Mouse (Mus musculus): Measurements from ENCODE around the gene Elf5. TPM values are rescaled to one million over a fixed set of nuclear protein-coding genes. Genes with fewer than 3 reads are reported as not detected.
A peak's percentile ranks its signal among the peaks of the same experiment; 100 is the strongest.

Elf5 gene
- polyA plus RNA-seq, 1 experiment from 2014 or later: 2.6 TPM

- Histone ChIP-seq H3K9ac (ENCODE audit: low read depth, low read length) (no peak overlapping the region), H3K9me3 (ENCODE audit: control insufficient read depth, low read length) (no peaks in the 10 kb centered on the region), H3K4me1 (ENCODE audit: control insufficient read depth, insufficient read depth, low read length) (peaks cover 9% of the 10 kb centered on the region), H3K4me3 (ENCODE audit: low read depth, low read length) (no peak overlapping the region), H3K4me2 (ENCODE audit: low read depth, low read length) (no peak overlapping the region), H3K27me3 (replicated peaks; ENCODE audit: control insufficient read depth, insufficient read depth, low read length) (no peaks in the 10 kb centered on the region), H3K36me3 (ENCODE audit: control insufficient read depth, insufficient read depth, low read length) (peaks cover 73% of the 10 kb centered on the region), H3K27ac (replicated peaks; ENCODE audit: low read depth, low read length) (no peak overlapping the region)
- DNase-seq (ENCODE audit: low spot score) (no peak), ATAC-seq (ENCODE audit: low read depth) (no peak)
- 94% methylated on average over 5 of the region's 5 CpGs for WGBS
These were observed 45.6 kb downstream of the Elf5 start for GRCm38 (mm10) chr2:103457048-103457447.

GRCm38 (mm10) chr2:103457628-103458027 is 46.1 kb downstream of the Elf5 start:
- DNase-seq (ENCODE audit: low spot score) (no peak), ATAC-seq (ENCODE audit: low read depth) (no peak)
- no peaks in the 10 kb centered on the region for H3K9me3 ChIP-seq (ENCODE audit: control insufficient read depth, low read length)
- H3K4me3 ChIP-seq (ENCODE audit: low read depth, low read length): no peak overlapping the region
- peaks cover 76% of the 10 kb centered on the region for H3K36me3 ChIP-seq (ENCODE audit: control insufficient read depth, insufficient read depth, low read length)
- no peaks in the 10 kb centered on the region for H3K27me3 ChIP-seq (replicated peaks; ENCODE audit: control insufficient read depth, insufficient read depth, low read length)
- H3K9ac ChIP-seq (ENCODE audit: low read depth, low read length): no peak overlapping the region
- no peak overlapping the region for H3K27ac ChIP-seq (replicated peaks; ENCODE audit: low read depth, low read length)
- 88% methylated on average over 7 of the region's 7 CpGs for WGBS
- no peak overlapping the region for H3K4me2 ChIP-seq (ENCODE audit: low read depth, low read length)
- H3K4me1 ChIP-seq (ENCODE audit: control insufficient read depth, insufficient read depth, low read length): peaks cover 15% of the 10 kb centered on the region

GRCm38 (mm10) chr2:103459069-103459468 is 47.6 kb downstream of the Elf5 start:
- H3K4me2 ChIP-seq (ENCODE audit: low read depth, low read length): no peak overlapping the region
- no peak for ATAC-seq (ENCODE audit: low read depth)
- WGBS: 89% methylated on average over 10 of the region's 10 CpGs

GRCm38 (mm10) chr2:103461210-103461609 is 49.7 kb downstream of the Elf5 start:
- Histone ChIP-seq H3K4me3 (ENCODE audit: low read depth, low read length) (no peak overlapping the region), H3K4me1 (ENCODE audit: control insufficient read depth, insufficient read depth, low read length) (peaks cover 16% of the 10 kb centered on the region), H3K27ac (replicated peaks; ENCODE audit: low read depth, low read length) (peak overlapping the region; percentile 82), H3K27me3 (replicated peaks; ENCODE audit: control insufficient read depth, insufficient read depth, low read length) (no peaks in the 10 kb centered on the region), H3K9ac (ENCODE audit: low read depth, low read length) (no peak overlapping the region), H3K4me2 (ENCODE audit: low read depth, low read length) (peak overlapping the region; percentile 18; the same call in 1 of the 2 replicates), H3K9me3 (ENCODE audit: control insufficient read depth, low read length) (no peaks in the 10 kb centered on the region), H3K36me3 (ENCODE audit: control insufficient read depth, insufficient read depth, low read length) (peaks cover 75% of the 10 kb centered on the region)
- DNase-seq (ENCODE audit: low spot score) (peak; percentile 22), ATAC-seq (ENCODE audit: low read depth) (no peak)
- WGBS: 41% methylated on average over 8 of the region's 8 CpGs

More at GRCm38 (mm10) chr2:103459069-103459468, 47.6 kb downstream of the Elf5 start:
- Histone ChIP-seq H3K27me3 (replicated peaks; ENCODE audit: control insufficient read depth, insufficient read depth, low read length) (no peaks in the 10 kb centered on the region), H3K4me3 (ENCODE audit: low read depth, low read length) (no peak overlapping the region), H3K4me1 (ENCODE audit: control insufficient read depth, insufficient read depth, low read length) (peaks cover 16% of the 10 kb centered on the region), H3K27ac (replicated peaks; ENCODE audit: low read depth, low read length) (no peak overlapping the region), H3K9ac (ENCODE audit: low read depth, low read length) (no peak overlapping the region), H3K36me3 (ENCODE audit: control insufficient read depth, insufficient read depth, low read length) (peaks cover 77% of the 10 kb centered on the region), H3K9me3 (ENCODE audit: control insufficient read depth, low read length) (no peaks in the 10 kb centered on the region)
- no peak for DNase-seq (ENCODE audit: low spot score)

DNA sequence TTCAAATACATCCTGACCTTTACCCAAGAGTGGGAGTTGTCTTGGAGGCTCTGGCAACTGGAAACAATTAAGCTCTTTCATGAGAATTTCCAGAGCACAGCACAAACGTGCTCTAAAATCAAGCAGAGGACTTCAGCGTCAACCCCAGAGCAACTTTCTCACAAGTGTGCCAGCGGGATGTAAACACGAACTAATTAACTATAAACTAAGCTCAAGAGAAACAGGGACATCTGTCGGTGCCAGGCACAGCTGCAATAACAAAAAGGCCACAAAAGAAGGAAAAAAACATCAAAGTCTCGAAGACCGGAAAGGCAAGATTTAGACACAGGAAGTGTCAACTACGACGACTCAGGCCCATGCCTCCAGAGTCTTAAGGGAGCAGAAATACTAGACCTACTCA is 50.3 kb downstream of the Elf5 start:
- 16% methylated on average over 9 of the region's 9 CpGs for WGBS
- Histone ChIP-seq H3K4me1 (ENCODE audit: control insufficient read depth, insufficient read depth, low read length) (peaks cover 16% of the 10 kb centered on the region), H3K27ac (replicated peaks; ENCODE audit: low read depth, low read length) (peak overlapping the region; percentile 82), H3K9me3 (ENCODE audit: control insufficient read depth, low read length) (no peaks in the 10 kb centered on the region), H3K4me3 (ENCODE audit: low read depth, low read length) (no peak overlapping the region), H3K36me3 (ENCODE audit: control insufficient read depth, insufficient read depth, low read length) (peaks cover 75% of the 10 kb centered on the region), H3K9ac (ENCODE audit: low read depth, low read length) (no peak overlapping the region), H3K4me2 (ENCODE audit: low read depth, low read length) (0 out of 2 replicates have a peak overlapping the region, but pooled peaks have one; percentile 18), H3K27me3 (replicated peaks; ENCODE audit: control insufficient read depth, insufficient read depth, low read length) (no peaks in the 10 kb centered on the region)
- peak; percentile 72; the same call in 1 of the 2 replicates for ATAC-seq (ENCODE audit: low read depth)
- peak; percentile 81 for DNase-seq (ENCODE audit: low spot score)

GRCm38 (mm10) chr2:103462746-103463145 is 51.3 kb downstream of the Elf5 start:
- Histone ChIP-seq H3K4me1 (ENCODE audit: control insufficient read depth, insufficient read depth, low read length) (peaks cover 16% of the 10 kb centered on the region), H3K36me3 (ENCODE audit: control insufficient read depth, insufficient read depth, low read length) (peaks cover 83% of the 10 kb centered on the region), H3K4me3 (ENCODE audit: low read depth, low read length) (no peak overlapping the region), H3K27me3 (replicated peaks; ENCODE audit: control insufficient read depth, insufficient read depth, low read length) (no peaks in the 10 kb centered on the region), H3K27ac (replicated peaks; ENCODE audit: low read depth, low read length) (no peak overlapping the region), H3K9ac (ENCODE audit: low read depth, low read length) (no peak overlapping the region), H3K4me2 (ENCODE audit: low read depth, low read length) (no peak overlapping the region), H3K9me3 (ENCODE audit: control insufficient read depth, low read length) (no peaks in the 10 kb centered on the region)
- ATAC-seq (ENCODE audit: low read depth): no peak
- DNase-seq (ENCODE audit: low spot score): no peak
- whole genome bisulfite sequencing: 92% methylated on average over 5 of the region's 5 CpGs

DNA sequence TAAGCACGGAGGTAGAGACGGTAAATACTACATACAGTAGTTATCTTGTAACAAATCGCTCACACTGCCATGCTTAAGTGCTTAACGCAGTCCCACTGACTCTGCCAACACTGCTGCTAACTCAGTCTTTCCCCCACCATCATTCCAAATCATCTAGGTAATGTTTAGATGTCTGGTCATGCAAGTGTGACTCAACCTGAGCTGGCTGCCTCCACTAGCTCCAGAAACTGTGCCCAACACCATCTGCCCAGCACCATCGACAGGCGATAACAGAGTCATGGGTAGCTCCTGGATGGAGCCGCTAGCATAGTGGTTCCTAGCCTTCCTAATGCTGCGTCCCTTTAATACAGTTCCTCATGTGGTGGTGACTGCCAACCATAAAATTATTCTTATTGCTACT is 53.0 kb downstream of the Elf5 start:
- H3K4me2 ChIP-seq (ENCODE audit: low read depth, low read length): no peak overlapping the region
- H3K27ac ChIP-seq (replicated peaks; ENCODE audit: low read depth, low read length): no peak overlapping the region
- no peaks in the 10 kb centered on the region for H3K9me3 ChIP-seq (ENCODE audit: control insufficient read depth, low read length)
- H3K27me3 ChIP-seq (replicated peaks; ENCODE audit: control insufficient read depth, insufficient read depth, low read length): no peaks in the 10 kb centered on the region
- no peak for ATAC-seq (ENCODE audit: low read depth)
- H3K9ac ChIP-seq (ENCODE audit: low read depth, low read length): no peak overlapping the region
- peaks cover 16% of the 10 kb centered on the region for H3K4me1 ChIP-seq (ENCODE audit: control insufficient read depth, insufficient read depth, low read length)
- 96% methylated on average over 8 of the region's 8 CpGs for WGBS
- no peak overlapping the region for H3K4me3 ChIP-seq (ENCODE audit: low read depth, low read length)
- no peak for DNase-seq (ENCODE audit: low spot score)
- peaks cover 73% of the 10 kb centered on the region for H3K36me3 ChIP-seq (ENCODE audit: control insufficient read depth, insufficient read depth, low read length)

DNA sequence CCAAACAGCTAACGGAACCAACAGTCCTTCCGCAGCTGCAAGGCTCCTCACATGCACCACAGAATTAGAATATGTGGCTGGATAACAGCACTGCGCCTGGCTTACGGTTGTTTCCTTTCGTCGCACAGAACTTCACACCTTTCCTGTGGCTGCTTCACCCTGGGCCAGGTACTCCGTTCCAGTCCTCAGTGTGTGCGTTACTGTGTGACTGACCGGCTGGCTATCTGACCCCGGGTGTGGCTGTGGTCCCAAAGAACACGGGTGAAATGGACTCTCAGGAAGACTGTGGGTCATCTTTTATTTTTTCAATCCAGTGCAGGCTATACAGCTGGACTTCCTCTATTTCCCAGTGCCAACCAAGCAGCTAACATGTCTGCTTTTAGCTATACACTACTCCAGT is 53.9 kb downstream of the Elf5 start:
- ATAC-seq (ENCODE audit: low read depth) (no peak), DNase-seq (ENCODE audit: low spot score) (no peak)
- H3K36me3 ChIP-seq (ENCODE audit: control insufficient read depth, insufficient read depth, low read length): peaks cover 73% of the 10 kb centered on the region
- no peak overlapping the region for H3K4me3 ChIP-seq (ENCODE audit: low read depth, low read length)
- H3K4me2 ChIP-seq (ENCODE audit: low read depth, low read length): no peak overlapping the region
- no peaks in the 10 kb centered on the region for H3K27me3 ChIP-seq (replicated peaks; ENCODE audit: control insufficient read depth, insufficient read depth, low read length)
- no peaks in the 10 kb centered on the region for H3K9me3 ChIP-seq (ENCODE audit: control insufficient read depth, low read length)
- WGBS: 93% methylated on average over 11 of the region's 11 CpGs
- H3K9ac ChIP-seq (ENCODE audit: low read depth, low read length): no peak overlapping the region
- peaks cover 16% of the 10 kb centered on the region for H3K4me1 ChIP-seq (ENCODE audit: control insufficient read depth, insufficient read depth, low read length)
- H3K27ac ChIP-seq (replicated peaks; ENCODE audit: low read depth, low read length): no peak overlapping the region

DNA sequence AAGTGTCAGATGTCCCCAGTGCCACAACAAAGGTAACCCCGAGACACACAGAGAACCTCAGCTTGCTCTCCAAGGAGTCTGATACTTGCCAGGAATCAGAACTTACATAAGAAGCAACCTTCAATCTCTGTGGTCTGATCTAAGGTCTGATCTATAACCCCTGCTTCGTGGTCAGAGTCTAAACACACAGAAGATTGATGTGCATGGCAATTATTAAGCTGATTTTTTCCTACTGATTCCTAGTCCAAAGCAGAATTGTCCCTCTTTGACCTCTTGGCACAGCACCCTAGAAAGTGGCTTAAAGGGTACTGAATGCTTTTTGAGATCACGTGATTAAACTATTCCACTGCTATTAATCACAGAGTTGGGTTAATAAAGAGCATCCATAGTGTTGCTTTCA is 54.8 kb downstream of the Elf5 start:
- no peak for ATAC-seq (ENCODE audit: low read depth)
- H3K4me1 ChIP-seq (ENCODE audit: control insufficient read depth, insufficient read depth, low read length): peaks cover 13% of the 10 kb centered on the region
- 88% methylated on average over 3 of the region's 3 CpGs for WGBS
- H3K36me3 ChIP-seq (ENCODE audit: control insufficient read depth, insufficient read depth, low read length): peaks cover 78% of the 10 kb centered on the region
- no peak overlapping the region for H3K9ac ChIP-seq (ENCODE audit: low read depth, low read length)
- no peak overlapping the region for H3K4me3 ChIP-seq (ENCODE audit: low read depth, low read length)
- H3K9me3 ChIP-seq (ENCODE audit: control insufficient read depth, low read length): no peaks in the 10 kb centered on the region
- no peak overlapping the region for H3K4me2 ChIP-seq (ENCODE audit: low read depth, low read length)
- no peak for DNase-seq (ENCODE audit: low spot score)
- no peaks in the 10 kb centered on the region for H3K27me3 ChIP-seq (replicated peaks; ENCODE audit: control insufficient read depth, insufficient read depth, low read length)
- no peak overlapping the region for H3K27ac ChIP-seq (replicated peaks; ENCODE audit: low read depth, low read length)

Data from embryonic facial prominence, embryonic 14.5 days (tissue).